Mouse (Mus musculus) intestine, embryonic 15.5 days (tissue): ENCODE data around the gene Slc9a6. TPM values are rescaled to one million over a fixed set of nuclear protein-coding genes. Genes with fewer than 3 reads are reported as not detected.

Source experiments
- ATAC-seq: fragments of 200-750 bp; cut with Nextera tagmentation; 2 replicates; pipeline ENCODE4 v1.8.0; 2017; ENCODE audit warnings: moderate TSS enrichment, moderate library complexity
- H3K27ac ChIP-seq: fragments of 300-500 bp; sonication (generic); 2 replicates; pipeline ENCODE4 v1.5.1; 2015; ENCODE audit warnings: mild to moderate bottlenecking, inconsistent platforms
- H3K27me3 ChIP-seq: fragments of 300-500 bp; sonication (generic); replicated peaks from 2 replicates; pipeline ENCODE4 v1.6.1; 2015; ENCODE audit warnings: inconsistent platforms
- H3K36me3 ChIP-seq: fragments of 300-500 bp; sonication (generic); 2 replicates; pipeline ENCODE4 v1.6.1; 2015; ENCODE audit warnings: inconsistent platforms
- H3K4me1 ChIP-seq: fragments of 300-500 bp; sonication (generic); replicated peaks from 2 replicates; pipeline ENCODE4 v1.6.1; 2015; ENCODE audit warnings: inconsistent platforms
- H3K4me2 ChIP-seq: fragments of 300-500 bp; sonication (generic); replicated peaks from 2 replicates; pipeline ENCODE4 v1.6.1; 2015; ENCODE audit warnings: mild to moderate bottlenecking, inconsistent platforms
- H3K4me3 ChIP-seq: fragments of 300-500 bp; sonication (generic); replicated peaks from 2 replicates; pipeline ENCODE4 v1.5.1; 2015; ENCODE audit warnings: inconsistent platforms
- H3K9ac ChIP-seq: fragments of 300-500 bp; sonication (generic); 2 replicates; pipeline ENCODE4 v1.6.1; 2015; ENCODE audit warnings: inconsistent platforms
- H3K9me3 ChIP-seq: fragments of 300-500 bp; sonication (generic); 2 replicates; pipeline ENCODE4 v1.6.1; 2016; ENCODE audit warnings: inconsistent platforms
- WGBS: fragments of 180-500 bp; shearing (Covaris S2); methylation state at CpG from one replicate; pipeline ENCODE4 v1.1.7; 2015; 5-methylcytosine and 5-hydroxymethylcytosine counted together
- polyA plus RNA-seq: library from polyadenylated mRNA; unstranded; fragments of >200 nt; fragmentation: Nextera tagmentation; extraction: Ambion mirVana; gene quantifications from 2 replicates; pipeline ENCODE4 v1.2.1, GENCODE M21; 2015

Slc9a6 gene
- polyA plus RNA-seq, 1 experiment from 2014 or later, result 11.3 TPM

GRCm38 (mm10) chrX:56649549-56650354 lies 40.2 kb downstream of the Slc9a6 start:
- Histone ChIP-seq H3K4me1 (no peaks in the 10 kb centered on the region), H3K4me2 (no peak overlapping the region), H3K4me3 (no peak overlapping the region), H3K27me3 (no peaks in the 10 kb centered on the region), H3K9ac (no peak overlapping the region), H3K27ac (no peak overlapping the region), H3K36me3 (no peaks in the 10 kb centered on the region), H3K9me3 (no peaks in the 10 kb centered on the region)
- no peak for ATAC-seq
- WGBS, result 65% methylated on average over 7 of the region's 7 CpGs

- H3K27ac ChIP-seq, result no peak overlapping the region
- no peaks in the 10 kb centered on the region for H3K36me3 ChIP-seq
- no peaks in the 10 kb centered on the region for H3K4me1 ChIP-seq
- H3K9ac ChIP-seq, result no peak overlapping the region
- 88% methylated on average over 2 of the region's 2 CpGs for WGBS
- no peak overlapping the region for H3K4me2 ChIP-seq
- ATAC-seq, result no peak
- no peaks in the 10 kb centered on the region for H3K9me3 ChIP-seq
- no peak overlapping the region for H3K4me3 ChIP-seq
- H3K27me3 ChIP-seq, result no peaks in the 10 kb centered on the region
These were observed 40.7 kb downstream of the Slc9a6 start for GRCm38 (mm10) chrX:56650355-56650652.

GRCm38 (mm10) chrX:56650885-56651284 lies 41.3 kb downstream of the Slc9a6 start:
- 73% methylated on average over 6 of the region's 6 CpGs for WGBS
- Histone ChIP-seq H3K9me3 (no peaks in the 10 kb centered on the region), H3K36me3 (no peaks in the 10 kb centered on the region), H3K27ac (no peak overlapping the region), H3K4me1 (no peaks in the 10 kb centered on the region), H3K4me2 (no peak overlapping the region), H3K9ac (no peak overlapping the region), H3K4me3 (no peak overlapping the region), H3K27me3 (no peaks in the 10 kb centered on the region)
- ATAC-seq, result no peak

GRCm38 (mm10) chrX:56651738-56652137 lies 42.2 kb downstream of the Slc9a6 start:
- WGBS, result 66% methylated on average over 7 of the region's 7 CpGs
- no peaks in the 10 kb centered on the region for H3K9me3 ChIP-seq
- no peak overlapping the region for H3K27ac ChIP-seq
- no peaks in the 10 kb centered on the region for H3K4me1 ChIP-seq
- H3K36me3 ChIP-seq, result no peaks in the 10 kb centered on the region
- ATAC-seq, result no peak
- H3K4me2 ChIP-seq, result no peak overlapping the region
- no peak overlapping the region for H3K9ac ChIP-seq
- no peak overlapping the region for H3K4me3 ChIP-seq
- H3K27me3 ChIP-seq, result no peaks in the 10 kb centered on the region

- H3K4me1 ChIP-seq, result no peaks in the 10 kb centered on the region
- no peaks in the 10 kb centered on the region for H3K9me3 ChIP-seq
- H3K4me3 ChIP-seq, result no peak overlapping the region
- H3K27ac ChIP-seq, result no peak overlapping the region
- no peak overlapping the region for H3K9ac ChIP-seq
- no peaks in the 10 kb centered on the region for H3K27me3 ChIP-seq
- 57% methylated on average over 2 of the region's 2 CpGs for WGBS
- H3K4me2 ChIP-seq, result no peak overlapping the region
- H3K36me3 ChIP-seq, result no peaks in the 10 kb centered on the region
- no peak for ATAC-seq
These were observed 46.1 kb downstream of the Slc9a6 start for GRCm38 (mm10) chrX:56655686-56656085.

GRCm38 (mm10) chrX:56659286-56659685 lies 49.7 kb downstream of the Slc9a6 start:
- Histone ChIP-seq H3K4me3 (no peak overlapping the region), H3K36me3 (no peaks in the 10 kb centered on the region), H3K9me3 (no peaks in the 10 kb centered on the region), H3K4me2 (no peak overlapping the region), H3K9ac (no peak overlapping the region), H3K4me1 (no peaks in the 10 kb centered on the region), H3K27ac (no peak overlapping the region), H3K27me3 (no peaks in the 10 kb centered on the region)
- no peak for ATAC-seq
- WGBS, result 68% methylated on average over 2 of the region's 2 CpGs

GRCm38 (mm10) chrX:56661143-56661542 lies 51.6 kb downstream of the Slc9a6 start:
- H3K36me3 ChIP-seq, result no peaks in the 10 kb centered on the region
- H3K27ac ChIP-seq, result no peak overlapping the region
- no peak overlapping the region for H3K4me3 ChIP-seq
- H3K27me3 ChIP-seq, result no peaks in the 10 kb centered on the region
- no peaks in the 10 kb centered on the region for H3K4me1 ChIP-seq
- H3K4me2 ChIP-seq, result no peak overlapping the region
- no peak overlapping the region for H3K9ac ChIP-seq
- 91% methylated on average over 12 of the region's 12 CpGs for WGBS
- no peak for ATAC-seq
- no peaks in the 10 kb centered on the region for H3K9me3 ChIP-seq

- H3K27ac ChIP-seq, result no peak overlapping the region
- no peaks in the 10 kb centered on the region for H3K4me1 ChIP-seq
- WGBS, result 91% methylated on average over 6 of the region's 6 CpGs
- H3K36me3 ChIP-seq, result no peaks in the 10 kb centered on the region
- H3K9me3 ChIP-seq, result no peaks in the 10 kb centered on the region
- H3K9ac ChIP-seq, result no peak overlapping the region
- ATAC-seq, result no peak
- no peaks in the 10 kb centered on the region for H3K27me3 ChIP-seq
- H3K4me3 ChIP-seq, result no peak overlapping the region
- no peak overlapping the region for H3K4me2 ChIP-seq
These were observed 52.8 kb downstream of the Slc9a6 start for GRCm38 (mm10) chrX:56662316-56662715.

- H3K36me3 ChIP-seq, result no peaks in the 10 kb centered on the region
- H3K4me1 ChIP-seq, result no peaks in the 10 kb centered on the region
- no peak overlapping the region for H3K9ac ChIP-seq
- no peak for ATAC-seq
- no peak overlapping the region for H3K27ac ChIP-seq
- H3K9me3 ChIP-seq, result no peaks in the 10 kb centered on the region
- no peak overlapping the region for H3K4me3 ChIP-seq
- 76% methylated on average over 4 of the region's 4 CpGs for WGBS
- H3K27me3 ChIP-seq, result no peaks in the 10 kb centered on the region
- H3K4me2 ChIP-seq, result no peak overlapping the region
These were observed 53.8 kb downstream of the Slc9a6 start for GRCm38 (mm10) chrX:56663377-56663776.

GRCm38 (mm10) chrX:56665226-56665973 lies 55.8 kb downstream of the Slc9a6 start:
- H3K4me2 ChIP-seq, result no peak overlapping the region
- no peaks in the 10 kb centered on the region for H3K27me3 ChIP-seq
- H3K9ac ChIP-seq, result no peak overlapping the region
- no peaks in the 10 kb centered on the region for H3K36me3 ChIP-seq
- H3K4me1 ChIP-seq, result no peaks in the 10 kb centered on the region
- H3K9me3 ChIP-seq, result no peaks in the 10 kb centered on the region
- no peak for ATAC-seq
- WGBS, result 85% methylated on average over 8 of the region's 8 CpGs
- no peak overlapping the region for H3K4me3 ChIP-seq
- H3K27ac ChIP-seq, result no peak overlapping the region

- Histone ChIP-seq H3K36me3 (no peaks in the 10 kb centered on the region), H3K9ac (no peak overlapping the region), H3K9me3 (no peaks in the 10 kb centered on the region), H3K27me3 (no peaks in the 10 kb centered on the region), H3K4me3 (no peak overlapping the region), H3K27ac (no peak overlapping the region), H3K4me2 (no peak overlapping the region), H3K4me1 (no peaks in the 10 kb centered on the region)
- WGBS, result 77% methylated on average over 6 of the region's 6 CpGs
- no peak for ATAC-seq
These were observed 57.7 kb downstream of the Slc9a6 start for GRCm38 (mm10) chrX:56667296-56667695.

GRCm38 (mm10) chrX:56668051-56668450 lies 58.5 kb downstream of the Slc9a6 start:
- Histone ChIP-seq H3K4me2 (no peak overlapping the region), H3K36me3 (no peaks in the 10 kb centered on the region), H3K27me3 (no peaks in the 10 kb centered on the region), H3K4me3 (no peak overlapping the region), H3K4me1 (no peaks in the 10 kb centered on the region), H3K27ac (no peak overlapping the region), H3K9ac (no peak overlapping the region), H3K9me3 (no peaks in the 10 kb centered on the region)
- 78% methylated on average over 5 of the region's 5 CpGs for WGBS
- ATAC-seq, result no peak

- no peak overlapping the region for H3K9ac ChIP-seq
- H3K27ac ChIP-seq, result no peak overlapping the region
- H3K36me3 ChIP-seq, result no peaks in the 10 kb centered on the region
- no peak overlapping the region for H3K4me3 ChIP-seq
- WGBS, result 80% methylated on average over 3 of the region's 3 CpGs
- no peaks in the 10 kb centered on the region for H3K27me3 ChIP-seq
- H3K4me1 ChIP-seq, result no peaks in the 10 kb centered on the region
- no peak for ATAC-seq
- no peaks in the 10 kb centered on the region for H3K9me3 ChIP-seq
- no peak overlapping the region for H3K4me2 ChIP-seq
These were observed 58.9 kb downstream of the Slc9a6 start for GRCm38 (mm10) chrX:56668501-56668900.
